Mouse (Mus musculus) stomach, embryonic 16.5 days (tissue): ENCODE results near the gene Spryd3. TPM values are rescaled to one million over a fixed set of nuclear protein-coding genes. Genes with fewer than 3 reads are reported as not detected.
A peak's percentile ranks its signal among the peaks of the same experiment; 100 is the strongest.
"Not testable (repeated sequence)": the region's sequence is repeated elsewhere in the genome, so short reads cannot be mapped to it uniquely, and the experiment has no call there.

Source experiments
- ATAC-seq: fragments of 200-750 bp; cut with Nextera tagmentation; 2 replicates; pipeline ENCODE4 v1.8.0; 2017; ENCODE audit warnings: moderate number of reproducible peaks, moderate TSS enrichment; ENCODE audit not compliant: insufficient read depth, low FRiP score
- H3K27ac ChIP-seq: fragments of 300-500 bp; sonication (generic); 2 replicates; pipeline ENCODE4 v1.5.1; 2014; ENCODE audit warnings: low read length
- H3K27me3 ChIP-seq: fragments of 300-500 bp; sonication (generic); 2 replicates; pipeline ENCODE4 v1.6.1; 2014; ENCODE audit warnings: low read length, control low read depth, mixed read lengths; ENCODE audit not compliant: control insufficient read depth, insufficient read depth
- H3K36me3 ChIP-seq: fragments of 300-500 bp; sonication (generic); 2 replicates; pipeline ENCODE4 v1.6.1; 2014; ENCODE audit warnings: low read length; ENCODE audit not compliant: control insufficient read depth, insufficient read depth
- H3K4me1 ChIP-seq: fragments of 300-500 bp; sonication (generic); 2 replicates; pipeline ENCODE4 v1.6.1; 2014; ENCODE audit warnings: low read length, control low read depth, mixed read lengths; ENCODE audit not compliant: control insufficient read depth, insufficient read depth
- H3K4me2 ChIP-seq: fragments of 300-500 bp; sonication (generic); 2 replicates; pipeline ENCODE4 v1.6.1; 2014; ENCODE audit warnings: low read depth, low read length, mixed read lengths
- H3K4me3 ChIP-seq: fragments of 300-500 bp; sonication (generic); replicated peaks from 2 replicates; pipeline ENCODE4 v1.5.1; 2014; ENCODE audit warnings: mild to moderate bottlenecking, low read length
- H3K9ac ChIP-seq: fragments of 300-500 bp; sonication (generic); 2 replicates; pipeline ENCODE4 v1.6.1; 2014; ENCODE audit warnings: low read length
- H3K9me3 ChIP-seq: fragments of 300-500 bp; sonication (generic); replicated peaks from 2 replicates; pipeline ENCODE4 v1.6.1; 2016; ENCODE audit warnings: low read length, control low read depth; ENCODE audit not compliant: control insufficient read depth
- WGBS: fragments of 180-500 bp; shearing (Covaris S2); extraction: QIAGEN DNeasy Blood & Tissue Kit; methylation state at CpG from one replicate; pipeline ENCODE4 v1.1.7; 2014; 5-methylcytosine and 5-hydroxymethylcytosine counted together
- polyA plus RNA-seq: library from polyadenylated mRNA; unstranded; fragments of >200 nt; fragmentation: Nextera tagmentation; extraction: Ambion mirVana; gene quantifications from 2 replicates; pipeline ENCODE4 v1.2.1, GENCODE M21; 2015

The Spryd3 gene
- polyA plus RNA-seq, 1 experiment from 2014 or later, result 29.2 TPM

GRCm38 (mm10) chr15:102169064-102169463 lies 33.0 kb upstream of the Spryd3 start:
- Histone ChIP-seq H3K4me3 (no peak overlapping the region), H3K4me2 (no peak overlapping the region), H3K27me3 (no peaks in the 10 kb centered on the region), H3K9ac (no peak overlapping the region), H3K36me3 (no peaks in the 10 kb centered on the region), H3K27ac (no peak overlapping the region), H3K4me1 (peaks cover 6% of the 10 kb centered on the region), H3K9me3 (no peaks in the 10 kb centered on the region)
- 46% methylated on average over 2 of the region's 2 CpGs for WGBS
- 0 out of 2 replicates have a peak, but pooled peaks have one; percentile 22 for ATAC-seq

- Histone ChIP-seq H3K4me3 (no peak overlapping the region), H3K36me3 (no peaks in the 10 kb centered on the region), H3K27ac (peak overlapping the region; percentile 36; the same call in 1 of the 2 replicates), H3K4me1 (peaks cover 6% of the 10 kb centered on the region), H3K9ac (no peak overlapping the region), H3K4me2 (no peak overlapping the region), H3K9me3 (no peaks in the 10 kb centered on the region), H3K27me3 (no peaks in the 10 kb centered on the region)
- 25% methylated on average over 6 of the region's 6 CpGs for WGBS
- ATAC-seq, result peak; percentile 74
Measured at GRCm38 (mm10) chr15:102167620-102168021, 31.6 kb upstream of the Spryd3 start.

GRCm38 (mm10) chr15:102165468-102166100 lies 29.6 kb upstream of the Spryd3 start:
- no peak for ATAC-seq
- no peaks in the 10 kb centered on the region for H3K27me3 ChIP-seq
- H3K4me2 ChIP-seq, result no peak overlapping the region
- no peaks in the 10 kb centered on the region for H3K36me3 ChIP-seq
- H3K9me3 ChIP-seq, result no peaks in the 10 kb centered on the region
- no peak overlapping the region for H3K4me3 ChIP-seq
- peaks cover 6% of the 10 kb centered on the region for H3K4me1 ChIP-seq
- H3K9ac ChIP-seq, result no peak overlapping the region
- H3K27ac ChIP-seq, result no peak overlapping the region
- 35% methylated on average over 6 of the region's 6 CpGs for WGBS

GRCm38 (mm10) chr15:102163900-102164693 lies 28.1 kb upstream of the Spryd3 start:
- Histone ChIP-seq H3K36me3 (no peaks in the 10 kb centered on the region), H3K4me2 (no peak overlapping the region), H3K9ac (no peak overlapping the region), H3K27me3 (no peaks in the 10 kb centered on the region), H3K4me1 (peaks cover 6% of the 10 kb centered on the region), H3K9me3 (no peaks in the 10 kb centered on the region), H3K27ac (no peak overlapping the region), H3K4me3 (no peak overlapping the region)
- no peak for ATAC-seq
- WGBS, result 54% methylated on average over 3 of the region's 3 CpGs

DNA sequence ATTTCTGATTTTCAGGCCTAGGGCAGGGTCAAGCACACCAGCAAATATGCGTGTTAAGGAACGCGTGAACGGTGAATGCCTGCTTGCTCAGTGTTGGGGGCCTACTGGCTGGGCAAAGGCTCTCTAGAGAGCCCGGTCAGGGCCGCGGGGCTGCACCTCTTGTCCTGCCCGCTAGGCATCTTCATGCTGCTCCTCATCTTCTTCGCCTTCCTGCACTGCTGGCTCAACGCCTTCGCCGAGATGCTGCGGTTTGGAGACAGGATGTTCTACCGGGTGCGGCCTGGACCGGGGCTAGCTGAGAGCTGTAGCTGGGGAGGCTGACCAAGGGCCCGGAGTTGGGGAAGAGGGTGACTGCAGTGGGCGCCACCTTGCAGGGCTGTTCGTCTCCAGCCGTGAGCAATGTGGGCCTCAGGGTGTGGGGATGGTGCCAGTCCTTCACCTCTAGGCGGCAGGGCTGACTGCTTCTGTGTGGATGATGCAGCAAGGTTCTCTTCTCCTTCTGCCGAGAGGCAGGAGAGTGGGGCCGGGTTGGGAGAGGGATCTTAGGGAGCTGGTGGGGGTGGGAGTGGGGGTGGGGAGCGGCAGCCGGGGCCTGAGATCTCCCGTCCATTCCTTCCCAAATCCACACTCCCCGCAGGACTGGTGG lies 24.5 kb upstream of the Spryd3 start:
- Histone ChIP-seq H3K4me2 (no peak overlapping the region), H3K4me3 (no peak overlapping the region), H3K4me1 (no peaks in the 10 kb centered on the region), H3K36me3 (no peaks in the 10 kb centered on the region), H3K9ac (no peak overlapping the region), H3K27ac (no peak overlapping the region), H3K27me3 (no peaks in the 10 kb centered on the region), H3K9me3 (no peaks in the 10 kb centered on the region)
- ATAC-seq, result peak; percentile 25; the same call in 1 of the 2 replicates
- 56% methylated on average over 26 of the region's 27 CpGs for WGBS

DNA sequence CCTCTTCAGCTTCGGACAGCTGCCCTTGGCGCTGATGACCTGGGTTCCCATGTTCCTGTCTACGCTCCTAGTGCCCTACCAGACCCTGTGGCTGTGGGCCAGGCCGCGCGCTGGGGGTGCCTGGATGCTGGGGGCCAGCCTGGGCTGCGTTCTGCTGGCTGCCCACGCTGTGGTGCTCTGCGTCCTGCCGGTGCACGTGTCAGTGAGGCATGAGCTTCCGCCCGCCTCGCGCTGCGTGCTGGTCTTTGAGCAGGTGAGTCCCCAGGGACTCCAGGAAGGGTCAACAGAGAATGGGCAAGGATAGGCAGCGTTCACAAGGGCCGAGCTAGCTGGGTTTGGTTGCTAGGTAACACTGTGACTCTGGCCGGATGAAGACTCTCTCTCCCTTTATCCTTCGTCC lies 20.8 kb upstream of the Spryd3 start:
- no peaks in the 10 kb centered on the region for H3K4me1 ChIP-seq
- no peaks in the 10 kb centered on the region for H3K27me3 ChIP-seq
- H3K4me3 ChIP-seq, result no peak overlapping the region
- 0 out of 2 replicates have a peak, but pooled peaks have one; percentile 39 for ATAC-seq
- H3K36me3 ChIP-seq, result no peaks in the 10 kb centered on the region
- H3K9ac ChIP-seq, result no peak overlapping the region
- no peak overlapping the region for H3K27ac ChIP-seq
- 38% methylated on average over 20 of the region's 20 CpGs for WGBS
- 0 out of 2 replicates have a peak, but pooled peaks cover 3% of the 10 kb centered on the region for H3K9me3 ChIP-seq
- H3K4me2 ChIP-seq, result no peak overlapping the region

DNA sequence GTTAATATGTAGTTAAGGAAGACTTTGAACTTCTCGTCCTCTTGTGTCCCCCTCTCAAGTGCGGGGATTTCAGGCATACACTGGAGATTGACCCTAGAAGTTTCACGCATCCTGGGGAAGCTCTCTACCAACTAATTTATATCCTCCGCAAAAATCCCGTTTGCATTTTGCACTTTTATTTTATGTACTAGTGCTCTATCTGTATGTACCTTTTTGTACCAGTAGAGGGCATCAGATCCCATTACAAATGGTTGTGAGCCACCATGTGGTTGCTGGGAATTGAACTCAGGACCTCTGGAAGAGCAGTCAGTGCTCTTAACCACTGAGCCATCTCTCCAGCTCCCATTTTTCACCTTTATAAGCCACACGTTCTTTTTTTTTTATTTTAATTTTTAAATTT lies 19.0 kb upstream of the Spryd3 start:
- not testable (repeated sequence) for H3K4me2 ChIP-seq, H3K27me3 ChIP-seq, H3K27ac ChIP-seq, H3K9me3 ChIP-seq, H3K4me1 ChIP-seq, H3K9ac ChIP-seq, ATAC-seq, H3K4me3 ChIP-seq, H3K36me3 ChIP-seq
- 93% methylated on average over 6 of the region's 6 CpGs for WGBS

DNA sequence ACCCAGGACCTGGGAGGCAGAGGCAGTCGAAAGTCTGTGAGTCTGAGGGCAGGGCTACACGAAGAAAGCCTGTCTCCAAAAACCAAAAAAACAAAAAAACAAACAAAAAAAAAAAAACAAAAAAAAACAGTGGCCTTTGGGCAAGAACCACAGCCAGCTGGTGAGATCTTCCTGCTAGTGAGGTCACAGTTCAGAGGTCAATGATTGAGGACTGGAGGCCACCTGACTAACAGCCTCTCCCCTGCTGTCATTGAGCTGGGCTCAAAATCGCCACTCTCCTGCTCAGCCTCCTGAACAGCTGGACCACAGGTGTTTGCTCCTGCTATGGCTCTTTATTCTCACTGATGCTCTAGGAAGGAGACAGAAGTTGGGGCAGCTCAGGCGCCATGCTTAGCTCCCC lies 16.6 kb upstream of the Spryd3 start:
- no peaks in the 10 kb centered on the region for H3K27me3 ChIP-seq
- H3K27ac ChIP-seq, result no peak overlapping the region
- no peak overlapping the region for H3K4me2 ChIP-seq
- no peaks in the 10 kb centered on the region for H3K36me3 ChIP-seq
- H3K4me1 ChIP-seq, result peaks cover 19% of the 10 kb centered on the region
- no peak for ATAC-seq
- 0 out of 2 replicates have a peak, but pooled peaks cover 3% of the 10 kb centered on the region for H3K9me3 ChIP-seq
- 49% methylated on average over 4 of the region's 4 CpGs for WGBS
- H3K4me3 ChIP-seq, result no peak overlapping the region
- no peak overlapping the region for H3K9ac ChIP-seq
